ENCODE assay signal across 25 mouse cellular contexts in the genomic region with DNA sequence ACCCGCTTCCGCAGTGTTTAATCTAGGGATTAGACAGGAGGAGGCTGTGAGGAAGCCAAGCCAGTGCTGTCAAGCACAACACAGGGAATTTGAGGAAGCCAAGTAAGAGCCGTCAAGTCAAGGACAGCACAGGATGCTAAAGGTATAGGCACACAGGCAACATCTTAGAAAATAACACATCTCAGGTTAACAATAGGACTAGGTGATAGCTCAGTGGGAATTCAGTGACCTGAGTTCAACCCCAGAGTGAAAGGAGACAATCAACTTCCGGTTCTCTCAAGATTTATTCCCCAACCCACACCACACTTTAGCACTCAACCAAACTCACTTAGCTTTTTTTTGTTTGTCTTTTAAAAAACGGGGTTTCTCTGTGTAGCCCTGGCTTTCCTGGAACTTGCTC. TPM values are rescaled to one million over a fixed set of nuclear protein-coding genes. Genes with fewer than 3 reads are reported as not detected.
DNase-seq lines count a peak whose midpoint lies in the region; ATAC-seq and TF ChIP-seq lines count a peak whose summit lies in the region.
"Had no signal": no experiment of that assay in that cellular context is flagged by ENCODE, and none has a peak within 500 bp of the region (broad histone marks: within the 10 kb centered on the region; RNA-seq: fewer than 3 reads in every experiment).

No protein-coding gene starts in this region.

- TF ChIP-seq CTCF in intestine, postnatal 0 days (IDR thresholded peaks at IDR 0.05; ENCODE audit: low read depth), result no peak
- TF ChIP-seq CTCF in cerebellum, adult 2 months (IDR thresholded peaks at IDR 0.05; ENCODE audit: borderline replicate concordance, insufficient read depth, low read depth, low read length), result no peak

- H3K4me1 ChIP-seq in intestine, postnatal 0 days (replicated peaks; ENCODE audit: control insufficient read depth, insufficient read depth, low read length), result no peaks in the 10 kb centered on the region
- no peaks in the 10 kb centered on the region for H3K4me1 ChIP-seq in intestine, embryonic 15.5 days (replicated peaks)
- peaks cover 5% of the 10 kb centered on the region; the same call in 1 of the 2 replicates for H3K4me1 ChIP-seq in cerebellum, adult 2 months (ENCODE audit: control insufficient read depth, insufficient read depth, low read length)
- H3K4me1 ChIP-seq: forebrain, embryonic 10.5 days had no signal

- H3K4me3 ChIP-seq in intestine, postnatal 0 days (ENCODE audit: low read depth, low read length), result no peak overlapping the region
- no peak overlapping the region for H3K4me3 ChIP-seq in intestine, embryonic 15.5 days (replicated peaks)
- H3K4me3 ChIP-seq in cerebellum, adult 2 months (replicated peaks; ENCODE audit: insufficient read depth, low read depth, low read length), result no peak overlapping the region
- H3K4me3 ChIP-seq: embryonic facial prominence, embryonic 13.5 days; embryonic facial prominence, embryonic 15.5 days; erythroblast, embryonic 14.5 days; forebrain, embryonic 10.5 days; forebrain, embryonic 12.5 days had no signal

- WGBS in intestine, postnatal 0 days, result 81% methylated on average over 5 of the region's 5 CpGs
- WGBS in intestine, embryonic 15.5 days, result 85% methylated on average over 5 of the region's 5 CpGs
- WGBS in cerebellum, adult 2 months, result 70% methylated on average over 5 of the region's 5 CpGs

- TF ChIP-seq POLR2A in cerebellum, adult 2 months (IDR thresholded peaks at IDR 0.05; ENCODE audit: borderline replicate concordance, insufficient read depth, low read length), result no peak

- no peaks in the 10 kb centered on the region for H3K9me3 ChIP-seq in intestine, postnatal 0 days (ENCODE audit: control insufficient read depth)
- H3K9me3 ChIP-seq in intestine, embryonic 15.5 days, result no peaks in the 10 kb centered on the region
- H3K9me3 ChIP-seq: embryonic facial prominence, embryonic 13.5 days; embryonic facial prominence, embryonic 15.5 days; forebrain, embryonic 10.5 days; forebrain, embryonic 12.5 days had no signal

- H3K4me2 ChIP-seq in intestine, postnatal 0 days (replicated peaks; ENCODE audit: low read depth), result no peak overlapping the region
- no peak overlapping the region for H3K4me2 ChIP-seq in intestine, embryonic 15.5 days (replicated peaks)
- H3K4me2 ChIP-seq: embryonic facial prominence, embryonic 13.5 days; embryonic facial prominence, embryonic 15.5 days; forebrain, embryonic 12.5 days had no signal

- peaks cover 89% of the 10 kb centered on the region for H3K36me3 ChIP-seq in intestine, postnatal 0 days (ENCODE audit: control insufficient read depth, insufficient read depth)
- peaks cover 55% of the 10 kb centered on the region for H3K36me3 ChIP-seq in intestine, embryonic 15.5 days

- ATAC-seq in intestine, postnatal 0 days, result no peak
- no peak for ATAC-seq in intestine, embryonic 15.5 days
- ATAC-seq: CD4-positive, CD25-positive, alpha-beta regulatory T cell, adult 4 months; forebrain, embryonic 14.5 days; forebrain, embryonic 16.5 days had no signal

- H3K9ac ChIP-seq in intestine, postnatal 0 days (ENCODE audit: low read depth, low read length), result no peak overlapping the region
- no peak overlapping the region for H3K9ac ChIP-seq in intestine, embryonic 15.5 days
- H3K9ac ChIP-seq: embryonic facial prominence, embryonic 13.5 days; embryonic facial prominence, embryonic 15.5 days; forebrain, embryonic 12.5 days had no signal

- H3K27ac ChIP-seq in intestine, postnatal 0 days (ENCODE audit: low read depth, low read length), result 0 out of 2 replicates have a peak overlapping the region, but pooled peaks have one; percentile 21
- H3K27ac ChIP-seq in intestine, embryonic 15.5 days, result no peak overlapping the region
- no peak overlapping the region for H3K27ac ChIP-seq in cerebellum, adult 2 months (ENCODE audit: insufficient read depth, low read length)
- H3K27ac ChIP-seq: embryonic facial prominence, embryonic 13.5 days; embryonic facial prominence, embryonic 15.5 days; forebrain, embryonic 10.5 days; forebrain, embryonic 12.5 days had no signal

- DNase-seq in ES-CJ7 (ENCODE audit: low read depth, low spot score) (peak; percentile 61), ZHBTc4 (ENCODE audit: low read depth, low spot score) (peak; percentile 54)
- no peak for DNase-seq in urinary bladder, postnatal 10 days (ENCODE audit: low spot score)
- DNase-seq in cerebellum, adult 2 months, result no peak
- DNase-seq: adrenal gland, adult 2 months; adrenal gland, postnatal 10 days; adrenal gland, postnatal 25 days; B cell, adult 2 months; cerebellum, adult 11 months; cerebellum, adult 18-20 months; cerebellum, adult 9-10 months; cerebellum, postnatal 10 days; cerebellum, postnatal 25 days; embryo, embryonic 11 days had no signal

- no peaks in the 10 kb centered on the region for H3K27me3 ChIP-seq in intestine, postnatal 0 days (replicated peaks; ENCODE audit: control insufficient read depth, insufficient read depth, low read length)
- H3K27me3 ChIP-seq in intestine, embryonic 15.5 days (replicated peaks), result no peaks in the 10 kb centered on the region
- H3K27me3 ChIP-seq in cerebellum, adult 2 months (ENCODE audit: control insufficient read depth, insufficient read depth, low read length), result no peaks in the 10 kb centered on the region
- H3K27me3 ChIP-seq: CH12.LX; embryonic facial prominence, embryonic 13.5 days; embryonic facial prominence, embryonic 15.5 days; forebrain, embryonic 12.5 days had no signal

RNA-seq across cellular contexts. Expression of gene Brd1, which starts 34.5 kb away (rescaled TPM):
- polyA plus RNA-seq in intestine, postnatal 0 days (2015; fragmentation: Nextera tagmentation; extraction: Ambion mirVana), result 11.4 and 13.3 TPM in 2 replicates
- 17.1 and 17.2 TPM in 2 replicates for polyA plus RNA-seq in intestine, embryonic 15.5 days (2015; fragmentation: Nextera tagmentation; extraction: Ambion mirVana)
- polyA plus RNA-seq in cerebellum, adult 2 months (2012; rRNA removed), result 25.7 and 26.1 TPM in 2 replicates

RNA-seq across cellular contexts. Expression of gene Zbed4, which starts 52.0 kb away (rescaled TPM):
- polyA plus RNA-seq in intestine, postnatal 0 days (2015; fragmentation: Nextera tagmentation; extraction: Ambion mirVana), result 4.9 and 5.1 TPM in 2 replicates
- polyA plus RNA-seq in intestine, embryonic 15.5 days (2015; fragmentation: Nextera tagmentation; extraction: Ambion mirVana), result 14.0 and 14.7 TPM in 2 replicates
- polyA plus RNA-seq in cerebellum, adult 2 months (2012; rRNA removed), result 6.1 and 6.9 TPM in 2 replicates

Comparison
In these comparisons a context has a peak if more than half of its experiments do, and no peak if none do; other contexts are left out.
1. DNase-seq: peak in ES-CJ7 (single experiment) and ZHBTc4 (single experiment); none in urinary bladder, postnatal 10 days (single experiment) and cerebellum, adult 2 months (0 of 2).